Mouse (Mus musculus) cortical plate, adult 2 months (tissue): ENCODE measurements around the gene Shisa6.

Experiments used
- CTCF ChIP-seq: fragments of 200-500 bp; IDR thresholded peaks from 2 replicates; pipeline ENCODE4 v1.5.1; 2011; ENCODE audit warnings: mild to moderate bottlenecking, control low read depth, low read length; ENCODE audit not compliant: insufficient read depth; ENCODE audit errors: extremely low read depth
- POLR2A ChIP-seq: fragments of 200-500 bp; IDR thresholded peaks from 2 replicates; pipeline ENCODE4 v1.6.1; 2011; ENCODE audit warnings: mild to moderate bottlenecking, low read length, control low read depth; ENCODE audit not compliant: insufficient read depth; ENCODE audit errors: extremely low read depth

GRCm38 (mm10) chr11:66232891-66233290 lies 292.9 kb downstream of the Shisa6 start:
- TF ChIP-seq CTCF = no peak
- TF ChIP-seq POLR2A = no peak
